Mouse (Mus musculus): Measurements from ENCODE around the gene Ephb1. TPM values are rescaled to one million over a fixed set of nuclear protein-coding genes. Genes with fewer than 3 reads are reported as not detected.
A peak's percentile ranks its signal among the peaks of the same experiment; 100 is the strongest.

Ephb1 gene
- polyA plus RNA-seq, 1 experiment from 2014 or later, result 12.8 TPM

- no peak overlapping the region for H3K9ac ChIP-seq (ENCODE audit: low read length)
- 0 out of 2 replicates have a peak, but pooled peaks cover 4% of the 10 kb centered on the region for H3K4me1 ChIP-seq (replicated peaks; ENCODE audit: control insufficient read depth, insufficient read depth, low read length)
- ATAC-seq (replicated peaks; ENCODE audit: low FRiP score, low TSS enrichment, low read depth), result no peak
- DNase-seq (ENCODE audit: low spot score), result no peak
- no peaks in the 10 kb centered on the region for H3K9me3 ChIP-seq (ENCODE audit: control insufficient read depth, low read length)
- H3K4me3 ChIP-seq (ENCODE audit: low read depth, low read length), result no peak overlapping the region
- H3K27ac ChIP-seq (ENCODE audit: low read depth), result no peak overlapping the region
- H3K36me3 ChIP-seq (ENCODE audit: control insufficient read depth, insufficient read depth, low read length), result no peaks in the 10 kb centered on the region
- H3K27me3 ChIP-seq (replicated peaks; ENCODE audit: control insufficient read depth, insufficient read depth, low read length), result no peaks in the 10 kb centered on the region
- 75% methylated on average over 10 of the region's 10 CpGs for WGBS
- no peak overlapping the region for H3K4me2 ChIP-seq (ENCODE audit: low read length)
Observed at GRCm38 (mm10) chr9:102007706-102008105, 346.8 kb downstream of the Ephb1 start.

- Histone ChIP-seq H3K4me1 (replicated peaks; ENCODE audit: control insufficient read depth, insufficient read depth, low read length) (0 out of 2 replicates have a peak, but pooled peaks cover 5% of the 10 kb centered on the region), H3K36me3 (ENCODE audit: control insufficient read depth, insufficient read depth, low read length) (no peaks in the 10 kb centered on the region), H3K9me3 (ENCODE audit: control insufficient read depth, low read length) (no peaks in the 10 kb centered on the region), H3K4me3 (ENCODE audit: low read depth, low read length) (no peak overlapping the region), H3K9ac (ENCODE audit: low read length) (no peak overlapping the region), H3K27ac (ENCODE audit: low read depth) (no peak overlapping the region), H3K27me3 (replicated peaks; ENCODE audit: control insufficient read depth, insufficient read depth, low read length) (no peaks in the 10 kb centered on the region), H3K4me2 (ENCODE audit: low read length) (no peak overlapping the region)
- DNase-seq (ENCODE audit: low spot score), result peak; percentile 49
- ATAC-seq (replicated peaks; ENCODE audit: low FRiP score, low TSS enrichment, low read depth), result no peak
- WGBS, result 79% methylated on average over 2 of the region's 2 CpGs
Observed at GRCm38 (mm10) chr9:102006539-102006938, 348.0 kb downstream of the Ephb1 start.

- H3K4me1 ChIP-seq (replicated peaks; ENCODE audit: control insufficient read depth, insufficient read depth, low read length), result 0 out of 2 replicates have a peak, but pooled peaks cover 8% of the 10 kb centered on the region
- 0 out of 2 replicates have a peak, but pooled peaks cover 2% of the 10 kb centered on the region for H3K9me3 ChIP-seq (ENCODE audit: control insufficient read depth, low read length)
- H3K4me2 ChIP-seq (ENCODE audit: low read length), result no peak overlapping the region
- no peaks in the 10 kb centered on the region for H3K36me3 ChIP-seq (ENCODE audit: control insufficient read depth, insufficient read depth, low read length)
- no peak overlapping the region for H3K27ac ChIP-seq (ENCODE audit: low read depth)
- H3K4me3 ChIP-seq (ENCODE audit: low read depth, low read length), result no peak overlapping the region
- H3K9ac ChIP-seq (ENCODE audit: low read length), result no peak overlapping the region
- H3K27me3 ChIP-seq (replicated peaks; ENCODE audit: control insufficient read depth, insufficient read depth, low read length), result no peaks in the 10 kb centered on the region
- WGBS, result 39% methylated on average over 5 of the region's 5 CpGs
- peak; percentile 43 for DNase-seq (ENCODE audit: low spot score)
- no peak for ATAC-seq (replicated peaks; ENCODE audit: low FRiP score, low TSS enrichment, low read depth)
Observed at GRCm38 (mm10) chr9:102002920-102003319, 351.6 kb downstream of the Ephb1 start.

GRCm38 (mm10) chr9:102002186-102002585, 352.3 kb downstream of the Ephb1 start:
- Histone ChIP-seq H3K4me3 (ENCODE audit: low read depth, low read length) (no peak overlapping the region), H3K36me3 (ENCODE audit: control insufficient read depth, insufficient read depth, low read length) (no peaks in the 10 kb centered on the region), H3K9me3 (ENCODE audit: control insufficient read depth, low read length) (0 out of 2 replicates have a peak, but pooled peaks cover 2% of the 10 kb centered on the region), H3K4me2 (ENCODE audit: low read length) (no peak overlapping the region), H3K4me1 (replicated peaks; ENCODE audit: control insufficient read depth, insufficient read depth, low read length) (0 out of 2 replicates have a peak, but pooled peaks cover 8% of the 10 kb centered on the region), H3K27me3 (replicated peaks; ENCODE audit: control insufficient read depth, insufficient read depth, low read length) (no peaks in the 10 kb centered on the region), H3K27ac (ENCODE audit: low read depth) (no peak overlapping the region), H3K9ac (ENCODE audit: low read length) (no peak overlapping the region)
- ATAC-seq (replicated peaks; ENCODE audit: low FRiP score, low TSS enrichment, low read depth), result no peak
- DNase-seq (ENCODE audit: low spot score), result peak; percentile 43
- 81% methylated on average over 10 of the region's 10 CpGs for WGBS

- H3K9ac ChIP-seq (ENCODE audit: low read length), result no peak overlapping the region
- 94% methylated on average over 11 of the region's 11 CpGs for WGBS
- no peak overlapping the region for H3K4me2 ChIP-seq (ENCODE audit: low read length)
- ATAC-seq (replicated peaks; ENCODE audit: low FRiP score, low TSS enrichment, low read depth) (no peak), DNase-seq (ENCODE audit: low spot score) (peak; percentile 45)
- no peaks in the 10 kb centered on the region for H3K36me3 ChIP-seq (ENCODE audit: control insufficient read depth, insufficient read depth, low read length)
- H3K4me1 ChIP-seq (replicated peaks; ENCODE audit: control insufficient read depth, insufficient read depth, low read length), result 0 out of 2 replicates have a peak, but pooled peaks cover 8% of the 10 kb centered on the region
- no peak overlapping the region for H3K27ac ChIP-seq (ENCODE audit: low read depth)
- H3K4me3 ChIP-seq (ENCODE audit: low read depth, low read length), result no peak overlapping the region
- 0 out of 2 replicates have a peak, but pooled peaks cover 2% of the 10 kb centered on the region for H3K9me3 ChIP-seq (ENCODE audit: control insufficient read depth, low read length)
- H3K27me3 ChIP-seq (replicated peaks; ENCODE audit: control insufficient read depth, insufficient read depth, low read length), result no peaks in the 10 kb centered on the region
Observed at GRCm38 (mm10) chr9:102001633-102002165, 352.8 kb downstream of the Ephb1 start.

GRCm38 (mm10) chr9:101999690-102000089, 354.8 kb downstream of the Ephb1 start:
- 48% methylated on average over 4 of the region's 4 CpGs for WGBS
- Histone ChIP-seq H3K9ac (ENCODE audit: low read length) (no peak overlapping the region), H3K4me2 (ENCODE audit: low read length) (no peak overlapping the region), H3K4me1 (replicated peaks; ENCODE audit: control insufficient read depth, insufficient read depth, low read length) (0 out of 2 replicates have a peak, but pooled peaks cover 8% of the 10 kb centered on the region), H3K27ac (ENCODE audit: low read depth) (no peak overlapping the region), H3K9me3 (ENCODE audit: control insufficient read depth, low read length) (0 out of 2 replicates have a peak, but pooled peaks cover 2% of the 10 kb centered on the region), H3K4me3 (ENCODE audit: low read depth, low read length) (no peak overlapping the region), H3K27me3 (replicated peaks; ENCODE audit: control insufficient read depth, insufficient read depth, low read length) (0 out of 2 replicates have a peak, but pooled peaks cover 3% of the 10 kb centered on the region), H3K36me3 (ENCODE audit: control insufficient read depth, insufficient read depth, low read length) (no peaks in the 10 kb centered on the region)
- DNase-seq (ENCODE audit: low spot score), result no peak
- peak; percentile 79 for ATAC-seq (replicated peaks; ENCODE audit: low FRiP score, low TSS enrichment, low read depth)

- no peak for ATAC-seq (replicated peaks; ENCODE audit: low FRiP score, low TSS enrichment, low read depth)
- no peak for DNase-seq (ENCODE audit: low spot score)
- no peak overlapping the region for H3K27ac ChIP-seq (ENCODE audit: low read depth)
- WGBS, result 79% methylated on average over 16 of the region's 16 CpGs
- 0 out of 2 replicates have a peak, but pooled peaks cover 3% of the 10 kb centered on the region for H3K27me3 ChIP-seq (replicated peaks; ENCODE audit: control insufficient read depth, insufficient read depth, low read length)
- no peak overlapping the region for H3K4me2 ChIP-seq (ENCODE audit: low read length)
- H3K9ac ChIP-seq (ENCODE audit: low read length), result no peak overlapping the region
- no peaks in the 10 kb centered on the region for H3K36me3 ChIP-seq (ENCODE audit: control insufficient read depth, insufficient read depth, low read length)
- 0 out of 2 replicates have a peak, but pooled peaks cover 2% of the 10 kb centered on the region for H3K9me3 ChIP-seq (ENCODE audit: control insufficient read depth, low read length)
- H3K4me1 ChIP-seq (replicated peaks; ENCODE audit: control insufficient read depth, insufficient read depth, low read length), result 0 out of 2 replicates have a peak, but pooled peaks cover 4% of the 10 kb centered on the region
- H3K4me3 ChIP-seq (ENCODE audit: low read depth, low read length), result no peak overlapping the region
Observed at GRCm38 (mm10) chr9:101996771-101997500, 357.6 kb downstream of the Ephb1 start.

- Histone ChIP-seq H3K9me3 (ENCODE audit: control insufficient read depth, low read length) (0 out of 2 replicates have a peak, but pooled peaks cover 2% of the 10 kb centered on the region), H3K27me3 (replicated peaks; ENCODE audit: control insufficient read depth, insufficient read depth, low read length) (0 out of 2 replicates have a peak, but pooled peaks cover 3% of the 10 kb centered on the region), H3K36me3 (ENCODE audit: control insufficient read depth, insufficient read depth, low read length) (no peaks in the 10 kb centered on the region), H3K4me1 (replicated peaks; ENCODE audit: control insufficient read depth, insufficient read depth, low read length) (0 out of 2 replicates have a peak, but pooled peaks cover 4% of the 10 kb centered on the region), H3K4me3 (ENCODE audit: low read depth, low read length) (no peak overlapping the region), H3K9ac (ENCODE audit: low read length) (no peak overlapping the region), H3K27ac (ENCODE audit: low read depth) (no peak overlapping the region), H3K4me2 (ENCODE audit: low read length) (no peak overlapping the region)
- no peak for ATAC-seq (replicated peaks; ENCODE audit: low FRiP score, low TSS enrichment, low read depth)
- 82% methylated on average over 7 of the region's 7 CpGs for WGBS
- no peak for DNase-seq (ENCODE audit: low spot score)
Observed at GRCm38 (mm10) chr9:101996183-101996582, 358.3 kb downstream of the Ephb1 start.
